Mouse (Mus musculus) neutrophil, adult 59 days (primary cell): ENCODE data around the gene Tmem254a. TPM values are rescaled to one million over a fixed set of nuclear protein-coding genes. Genes with fewer than 3 reads are reported as not detected.

ENCODE experiments used
- total RNA-seq, 2 experiments: library from RNA; stranded (reverse); gene quantifications; 1 replicate in 1 of 2; 2 replicates in 1 of 2; pipeline ENCODE4 v1.2.4; 2023

The Tmem254a gene
- 1 to 10 TPM; 1.7 to 2.7 TPM for total RNA-seq

DNA sequence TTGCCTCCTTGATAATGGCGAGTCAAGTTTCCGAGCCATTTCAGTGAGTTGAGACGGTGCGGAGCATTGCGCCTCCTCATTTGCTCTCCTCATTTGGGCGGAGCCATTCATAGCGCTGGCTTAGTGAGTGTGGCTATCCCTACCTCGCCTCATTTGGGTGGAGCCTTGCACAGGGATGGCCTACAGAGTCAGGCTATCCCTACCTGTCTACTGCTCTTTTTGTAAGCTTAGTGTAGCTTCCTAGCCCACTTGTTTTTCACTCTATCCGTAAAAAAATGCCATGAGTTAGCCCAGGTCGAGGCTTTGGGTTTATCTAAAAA lies at the start of gene Tmem254a:
Gene Tmem254a, minus strand, starts transcription at position 111 of the 320 bp plus-strand sequence.

GRCm38 (mm10) chr14:25938004-25938403 lies 10.5 kb upstream of the Tmem254a start, which contains the start of gene Cphx1:
Gene Cphx1, plus strand, starts transcription at chr14:25938304.

GRCm38 (mm10) chr14:25903000-25903399 lies 24.5 kb downstream of the Tmem254a start, which contains the start of gene Plac9a:
Gene Plac9a, minus strand, starts transcription at chr14:25903100.

Other genes starting within 250 kb of the Tmem254a start
- 10 to 100 TPM; 13.8 to 14.1 TPM for gene Ppif, start 233.5 kb downstream of the Tmem254a start, total RNA-seq
- gene Zcchc24, start 158.6 kb downstream of the Tmem254a start, total RNA-seq, result 10 to 100 TPM; 11.0 to 17.8 TPM
- gene Anxa11, start 85.5 kb downstream of the Tmem254a start, total RNA-seq, result 100 to 1,000 TPM; 389 to 411 TPM
- not detected for gene Plac9a, start 24.6 kb downstream of the Tmem254a start, total RNA-seq
- not detected for gene Cphx1, start 10.6 kb upstream of the Tmem254a start, total RNA-seq
- not detected for gene Duxbl1, start 50.9 kb upstream of the Tmem254a start, total RNA-seq
- not detected for gene Gm9780, start 115.0 kb upstream of the Tmem254a start, total RNA-seq
- 10 to 100 TPM in 1 of 2 experiments, 1 to 10 TPM in 1; 9.5 to 14.1 TPM for gene Tmem254c, start 139.7 kb upstream of the Tmem254a start, total RNA-seq
- not detected for gene Cphx2, start 153.8 kb upstream of the Tmem254a start, total RNA-seq
- not detected for gene Cphx3, start 154.6 kb upstream of the Tmem254a start, total RNA-seq
- gene Duxbl2, start 190.7 kb upstream of the Tmem254a start, total RNA-seq, result not detected